Mouse (Mus musculus) gastrocnemius, postnatal 4 days (tissue): Measurements from ENCODE around the gene Mark2. TPM values are rescaled to one million over a fixed set of nuclear protein-coding genes. Genes with fewer than 3 reads are reported as not detected.

Experiments
- DNase-seq, 2 experiments: peaks; one replicate each; pipeline ENCODE4 v3.0.0; 2021 to 2022; ENCODE audit warnings: low spot score in 2 of 2, mixed read lengths in 2 of 2
- total RNA-seq, 2 experiments: library from RNA; stranded (reverse); gene quantifications; 2 replicates each; pipeline ENCODE4 v1.2.3; 2021

Gene Mark2
- total RNA-seq, 2 experiments from 2014 or later, result 45.1 to 46.3 TPM

DNA sequence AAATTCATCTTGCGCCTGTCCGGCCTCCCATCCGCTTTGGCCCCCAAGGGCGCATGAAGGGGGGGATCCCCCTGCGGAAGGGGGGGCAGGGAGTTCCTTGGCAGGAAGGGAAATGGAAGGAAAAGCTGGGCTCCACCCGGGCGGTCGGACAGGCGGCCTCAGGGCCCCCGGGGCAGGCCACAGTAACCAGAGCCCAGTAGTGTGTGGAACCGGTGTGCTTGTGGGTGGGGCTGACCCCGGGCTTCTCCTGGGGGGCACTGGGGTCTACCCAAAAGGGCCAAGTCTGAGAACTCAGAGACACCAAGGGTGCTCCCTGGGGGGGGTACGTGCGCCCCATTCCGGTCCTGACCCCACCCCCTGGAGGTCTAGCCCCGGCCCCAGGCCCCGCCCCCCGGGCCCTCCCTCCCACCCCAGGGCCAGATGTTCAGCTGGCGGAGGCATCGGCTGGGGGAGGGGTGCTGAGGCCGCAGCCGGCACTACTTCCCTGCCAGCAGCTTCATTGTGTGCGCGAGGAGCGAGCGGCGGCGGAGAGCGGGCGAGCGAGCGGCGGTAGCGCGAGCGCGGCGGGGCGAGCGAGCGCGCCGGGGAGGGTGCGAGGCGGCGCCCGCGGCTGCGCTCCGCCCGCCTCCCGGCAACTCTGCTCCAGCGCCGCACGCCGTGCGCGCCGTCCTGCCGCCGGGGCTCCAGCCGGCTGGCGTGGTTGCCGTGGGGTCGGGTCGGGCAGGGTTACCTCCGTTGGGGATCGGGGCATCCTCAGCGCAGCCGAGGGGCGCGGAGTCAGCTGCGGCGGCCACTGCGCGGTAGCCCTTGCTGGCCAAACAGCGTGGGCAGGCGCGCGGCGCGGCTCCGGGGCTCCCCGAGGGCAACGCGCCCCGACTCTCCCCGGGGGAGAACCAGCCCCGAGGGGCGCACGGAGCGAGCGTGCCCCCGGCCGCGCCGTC, 73.6 kb downstream of the Mark2 start:
- DNase-seq, result peak; percentile 78 to 88

- DNase-seq, result peak; percentile 52 to 73
Observed at GRCm38 (mm10) chr19:7267091-7267741, 74.4 kb downstream of the Mark2 start, which contains the start of gene Rcor2. Rcor2 (plus strand) TSS chr19:7267325.

DNA sequence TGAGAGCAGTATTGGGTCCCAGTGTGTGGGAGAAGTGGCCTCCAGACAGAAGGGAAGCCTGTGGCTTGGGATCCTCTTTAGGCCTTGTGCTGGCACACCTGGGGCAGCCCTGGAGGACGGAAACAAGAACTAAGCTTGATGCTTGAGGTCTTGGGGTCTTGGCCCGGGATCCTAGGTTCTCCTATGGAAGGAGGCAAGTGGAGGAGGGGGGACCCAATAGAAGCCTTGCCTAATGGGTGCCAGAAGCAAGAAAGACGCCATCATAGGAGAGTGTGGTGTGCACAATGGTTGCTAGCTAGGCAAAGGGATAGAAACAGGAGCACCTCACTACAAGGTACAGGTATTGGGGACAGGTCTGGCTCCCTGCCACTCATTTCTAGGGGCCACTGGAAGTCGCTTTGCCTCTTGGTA, 75.2 kb downstream of the Mark2 start:
- DNase-seq, result no peak

GRCm38 (mm10) chr19:7265478-7266191, 76.0 kb downstream of the Mark2 start:
- DNase-seq, result no peak

DNA sequence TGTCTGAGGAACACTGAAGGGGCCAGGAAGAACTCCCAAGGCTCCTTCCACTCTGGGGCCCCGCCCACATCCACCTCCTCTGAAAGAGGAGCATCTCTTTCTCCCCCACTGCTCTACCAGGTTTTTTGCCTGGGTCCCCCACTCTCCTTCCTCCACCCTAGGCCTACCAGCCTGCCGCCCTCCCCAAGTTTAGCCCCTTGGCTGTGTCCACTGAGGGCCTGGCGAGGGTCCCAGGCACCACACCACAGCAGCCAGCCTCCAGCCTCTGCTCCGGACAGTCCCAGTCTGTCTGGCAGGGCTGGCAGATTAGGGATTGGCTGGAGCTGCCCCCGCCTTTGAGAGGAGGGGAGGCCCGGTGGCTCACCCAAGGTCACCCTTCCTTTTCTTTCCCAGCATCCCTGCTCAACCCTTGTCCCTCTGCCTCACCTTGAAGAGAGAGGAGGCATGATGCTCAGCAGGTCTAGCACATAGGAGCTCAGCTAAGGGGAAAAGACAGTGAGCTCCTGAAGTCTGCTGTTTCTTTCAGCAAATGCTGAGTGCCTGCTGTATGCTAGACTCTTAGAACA, 76.8 kb downstream of the Mark2 start:
- no peak for DNase-seq

- peak; percentile 63 to 80 for DNase-seq
Observed at GRCm38 (mm10) chr19:7264088-7264765, 77.4 kb downstream of the Mark2 start.

DNA sequence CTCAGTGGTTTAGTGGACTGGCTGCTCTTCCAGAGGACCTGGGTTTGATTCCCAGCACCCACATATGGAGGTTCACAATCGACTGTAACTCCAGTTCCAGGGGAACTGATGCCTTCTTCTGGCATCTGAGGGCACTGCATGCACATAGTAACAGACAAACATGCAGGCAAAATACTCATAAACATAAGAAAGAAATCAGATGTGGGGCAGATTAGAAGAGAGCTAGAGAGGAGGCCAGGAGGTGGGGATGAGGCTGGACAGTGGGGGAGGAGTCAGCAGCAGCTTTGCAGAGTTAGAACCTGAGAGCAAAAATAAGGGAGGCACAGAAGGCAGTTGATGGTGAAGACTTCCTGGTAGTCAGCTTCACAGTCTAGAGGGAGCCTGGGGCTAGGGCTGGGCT, 79.1 kb downstream of the Mark2 start:
- no peak for DNase-seq

- no peak for DNase-seq
Observed at GRCm38 (mm10) chr19:7261964-7262363, 79.7 kb downstream of the Mark2 start.

- DNase-seq, result no peak
Observed at GRCm38 (mm10) chr19:7261476-7261875, 80.2 kb downstream of the Mark2 start.

GRCm38 (mm10) chr19:7257881-7258280, 83.8 kb downstream of the Mark2 start:
- no peak for DNase-seq

GRCm38 (mm10) chr19:7246021-7246420, 95.6 kb downstream of the Mark2 start:
- DNase-seq, result no peak

DNA sequence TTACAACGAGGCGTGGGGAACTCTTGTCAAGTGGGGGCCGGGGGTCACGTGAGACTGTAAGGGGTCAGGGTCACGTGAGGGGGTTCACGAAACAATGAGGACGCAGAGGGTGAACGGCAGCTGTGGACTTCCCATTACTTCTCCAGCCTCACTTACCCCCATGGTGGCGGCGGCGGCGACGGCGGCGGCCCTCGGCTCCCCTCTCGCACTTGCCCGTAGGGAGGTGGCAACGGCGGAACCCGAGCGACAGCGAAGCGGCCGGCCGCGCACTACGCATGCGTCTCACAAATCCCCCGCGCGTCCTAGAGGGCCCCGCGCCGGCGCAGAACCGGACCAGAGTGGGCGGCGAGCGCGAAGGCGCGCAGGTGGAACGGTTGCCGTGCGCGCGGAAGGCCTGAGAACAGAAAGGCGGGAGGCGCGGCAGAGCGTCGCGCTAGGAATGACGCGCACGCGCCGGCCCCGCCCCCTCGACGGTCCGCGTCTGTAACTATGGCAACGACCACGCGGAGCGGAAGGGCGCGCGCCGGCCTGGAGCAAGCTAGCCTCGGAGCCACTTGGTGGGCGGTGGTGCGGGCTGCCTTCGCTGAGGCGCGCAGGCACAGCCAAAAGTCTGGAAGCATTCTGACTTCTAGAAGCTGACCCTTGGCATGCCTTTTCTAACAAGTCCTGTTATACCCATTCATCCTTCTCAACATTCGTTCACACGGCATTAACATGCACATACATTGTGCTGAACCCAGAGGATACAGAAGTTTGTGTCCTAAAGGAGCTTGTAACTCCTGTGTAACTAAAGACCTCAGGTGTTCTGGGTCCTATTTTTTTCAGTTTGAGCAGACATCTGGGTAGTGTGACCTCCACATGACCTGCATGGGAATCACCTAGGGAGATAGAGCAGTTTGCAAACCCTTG, 100.6 kb downstream of the Mark2 start, which contains the start of gene Naa40:
Naa40 (minus strand) TSS at position 402 of the 909 bp plus-strand sequence.
- DNase-seq, result peak; percentile 91 to 93

GRCm38 (mm10) chr19:7240291-7240690, 101.4 kb downstream of the Mark2 start:
- DNase-seq, result no peak

- no peak for DNase-seq
Observed at GRCm38 (mm10) chr19:7239574-7239973, 102.1 kb downstream of the Mark2 start.

- DNase-seq, result no peak
Observed at GRCm38 (mm10) chr19:7236742-7237141, 104.9 kb downstream of the Mark2 start.

GRCm38 (mm10) chr19:7236011-7236410, 105.6 kb downstream of the Mark2 start:
- no peak for DNase-seq

- no peak for DNase-seq
Observed at GRCm38 (mm10) chr19:7235461-7235860, 106.2 kb downstream of the Mark2 start.

DNA sequence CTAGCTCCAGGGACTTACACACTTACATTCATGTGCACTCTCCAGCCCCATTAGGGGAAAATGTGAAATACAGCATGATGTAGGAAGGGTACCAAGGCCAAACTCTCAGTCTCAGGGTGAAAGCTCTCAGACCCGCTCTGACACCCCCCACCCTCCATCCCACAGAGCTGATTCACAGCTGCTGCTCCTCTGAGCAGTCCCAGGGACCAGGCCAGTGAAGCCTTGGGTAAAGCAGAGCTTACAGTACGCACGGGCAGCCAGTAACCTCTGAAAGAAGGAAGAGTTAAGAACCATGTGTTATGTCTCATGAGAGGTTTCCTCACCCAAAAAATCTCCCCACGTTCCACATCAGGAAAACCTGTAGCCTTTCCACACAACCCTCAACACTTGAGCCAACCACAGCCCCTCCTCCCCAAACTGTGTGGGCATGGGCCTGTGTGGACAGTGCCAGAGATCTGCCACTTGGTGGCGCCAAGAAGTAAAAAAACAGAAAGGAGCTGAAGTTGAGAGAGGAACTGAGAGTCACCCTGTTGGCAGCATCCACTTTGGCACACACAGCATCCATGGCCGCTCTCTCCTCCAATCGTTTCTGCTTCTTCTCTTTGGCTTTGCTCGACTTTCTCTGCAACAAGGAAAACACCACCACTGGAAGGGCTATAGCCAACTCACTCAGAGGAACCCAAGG, 107.0 kb downstream of the Mark2 start:
- peak; percentile 32 to 74 for DNase-seq

DNA sequence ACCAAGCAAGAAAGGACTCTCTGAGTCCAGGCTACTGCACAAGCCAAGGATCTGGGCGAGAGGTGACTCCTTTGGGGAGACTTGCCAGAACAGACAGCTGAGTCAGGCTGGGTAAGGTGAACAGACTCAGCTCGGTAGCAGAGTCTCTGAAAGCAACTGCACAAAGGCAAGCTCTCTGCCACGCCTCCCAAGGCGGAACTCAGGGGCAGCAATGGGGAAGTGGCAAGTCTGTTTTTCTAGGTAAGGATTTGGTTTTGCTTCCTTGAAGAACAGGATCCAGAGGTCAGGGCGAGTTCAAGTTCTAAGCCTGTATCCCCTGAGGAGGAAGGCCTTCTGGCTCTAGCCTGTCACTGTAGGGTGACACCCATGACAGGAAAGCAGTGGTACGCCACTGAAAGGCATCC, 115.1 kb downstream of the Mark2 start:
- DNase-seq, result no peak
